Mouse (Mus musculus) CH12F3 (cell line): ENCODE measurements around the gene Clec16a.

Source experiments
- in situ Hi-C: fragments of 300-500 bp; cut with MboI; formaldehyde crosslinking; loops from 2 replicates; pipeline ENCODE4 v1.14.3; 2020; ENCODE audit warnings: low sequenced_read_pairs

The Clec16a gene

GRCm38 (mm10) chr16:10749824-10750223, 204.7 kb downstream of the Clec16a start:
- in situ Hi-C loops: no loop called here

DNA sequence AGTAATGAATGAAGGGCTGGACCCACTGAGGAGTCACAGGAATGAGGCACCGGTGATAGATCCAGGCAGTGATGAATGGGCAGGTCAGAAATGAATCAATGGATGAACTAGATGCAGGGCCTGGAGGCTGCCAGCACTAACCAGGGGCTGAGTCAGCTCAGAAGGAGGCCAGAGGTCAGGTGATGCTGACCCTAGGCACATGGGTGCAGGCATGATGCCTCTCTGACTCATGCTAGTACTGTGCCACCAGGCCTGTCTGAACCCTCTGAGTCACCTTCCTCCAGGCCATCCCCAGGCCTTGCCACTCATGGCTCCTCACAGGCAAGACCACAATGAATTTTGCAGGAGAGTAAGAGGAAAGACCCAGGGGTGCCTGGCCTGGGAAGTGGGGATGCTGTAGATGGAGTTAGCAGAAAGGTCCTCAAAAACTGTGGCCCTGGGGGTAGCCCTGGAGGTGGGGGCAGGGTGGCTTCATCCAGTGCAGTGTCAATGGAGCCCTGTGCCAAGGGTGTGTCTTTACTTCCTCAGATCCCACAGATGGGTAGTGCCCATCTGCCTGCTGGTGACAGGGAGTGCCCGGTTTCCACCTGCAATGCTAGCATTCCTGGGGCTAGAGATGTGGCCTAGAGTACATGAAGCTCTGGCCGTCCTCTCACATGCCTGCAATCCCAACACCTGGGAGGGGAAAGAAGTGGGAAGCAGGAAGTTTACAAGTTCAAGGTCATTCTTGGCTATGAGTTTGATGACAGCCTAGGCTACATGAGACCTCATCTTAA, 209.6 kb downstream of the Clec16a start:
- in situ Hi-C loops: no loop called here

- in situ Hi-C loops: no loop called here
Measured at GRCm38 (mm10) chr16:10756168-10756567, 211.0 kb downstream of the Clec16a start.

DNA sequence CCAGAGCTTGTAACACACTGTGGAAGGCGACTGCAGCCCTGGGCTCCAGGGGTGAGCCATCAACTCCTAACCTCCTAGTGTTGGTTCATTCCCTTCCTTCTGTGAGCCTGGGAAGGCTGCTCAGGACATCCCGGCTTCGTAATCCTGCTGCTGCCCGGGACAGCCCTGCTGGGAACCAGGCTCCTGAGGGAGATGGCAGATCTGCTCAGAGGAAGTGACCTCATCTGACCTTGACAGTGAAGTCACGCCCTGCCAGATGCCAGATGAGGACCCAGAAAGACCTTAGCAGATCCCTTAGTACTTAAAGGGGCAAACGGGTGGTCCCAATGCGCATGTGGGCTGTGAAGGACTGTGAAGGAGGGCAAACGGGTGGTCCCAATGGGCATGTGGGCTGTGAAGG, 216.0 kb downstream of the Clec16a start:
- in situ Hi-C loops: no loop called here

DNA sequence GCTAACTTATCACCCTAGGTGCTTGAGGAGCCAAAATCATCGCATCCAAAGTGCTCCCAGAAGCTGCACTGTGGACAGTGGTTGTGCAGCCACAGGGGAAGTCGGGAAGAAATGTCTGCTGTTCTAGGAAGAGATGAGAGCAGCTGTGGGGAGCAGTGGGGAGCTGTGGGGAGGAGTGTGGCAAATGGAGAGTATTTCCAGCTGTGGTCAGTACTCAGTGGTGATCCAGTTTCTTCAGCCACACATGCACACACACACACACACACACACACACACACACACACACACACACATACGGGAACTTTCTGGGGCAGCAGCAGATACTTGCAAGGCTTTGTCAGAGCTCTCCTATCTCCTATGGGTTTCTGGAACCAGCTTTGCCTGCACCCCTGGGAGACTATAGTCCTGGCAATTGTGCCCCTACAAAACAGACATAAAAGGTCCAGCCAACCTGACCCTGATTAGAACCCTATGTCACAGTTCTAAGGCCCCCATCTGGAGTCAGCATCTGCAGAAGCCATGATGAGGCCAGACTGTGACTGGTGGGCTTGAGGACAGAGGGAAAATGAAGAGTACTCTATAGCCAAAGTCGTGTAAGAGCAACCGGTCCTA, 217.5 kb downstream of the Clec16a start:
- in situ Hi-C loops: no loop called here

DNA sequence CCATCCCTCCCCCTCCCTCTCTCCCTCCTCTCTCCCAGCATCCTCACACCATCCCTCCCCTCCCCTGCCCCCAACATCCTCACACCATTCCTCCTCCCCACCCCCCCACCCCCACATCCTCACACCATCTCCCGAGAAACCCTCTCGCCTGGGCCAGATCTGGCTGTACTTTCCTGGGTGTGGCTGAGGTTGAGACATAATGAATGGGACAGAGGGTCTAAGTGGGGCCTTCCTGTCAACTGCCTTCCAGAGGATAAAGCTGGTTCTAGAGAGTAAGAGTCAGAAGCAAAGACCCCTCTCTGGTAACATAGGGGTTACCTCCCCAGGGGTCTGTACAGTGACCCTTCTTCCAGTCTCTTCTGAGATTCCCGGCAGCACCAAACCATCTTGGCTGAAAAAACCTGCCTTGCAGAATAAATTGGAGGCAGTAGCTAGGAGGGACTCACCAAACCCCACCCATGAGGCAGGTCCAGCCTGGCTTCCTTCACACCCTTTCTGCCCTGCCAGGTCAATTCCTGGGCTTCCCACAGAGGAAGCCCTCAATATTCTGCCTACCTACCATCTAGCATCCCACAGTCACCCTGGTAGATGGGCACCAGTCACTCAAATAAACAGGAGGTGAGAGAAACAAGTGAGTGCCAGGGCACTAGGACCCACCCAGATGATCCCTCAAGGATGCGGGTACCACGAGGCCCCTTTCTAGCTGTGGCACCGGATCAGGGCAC, 218.6 kb downstream of the Clec16a start:
- in situ Hi-C loops: no loop called here

GRCm38 (mm10) chr16:10764323-10764722, 219.2 kb downstream of the Clec16a start:
- in situ Hi-C loops: no loop called here

DNA sequence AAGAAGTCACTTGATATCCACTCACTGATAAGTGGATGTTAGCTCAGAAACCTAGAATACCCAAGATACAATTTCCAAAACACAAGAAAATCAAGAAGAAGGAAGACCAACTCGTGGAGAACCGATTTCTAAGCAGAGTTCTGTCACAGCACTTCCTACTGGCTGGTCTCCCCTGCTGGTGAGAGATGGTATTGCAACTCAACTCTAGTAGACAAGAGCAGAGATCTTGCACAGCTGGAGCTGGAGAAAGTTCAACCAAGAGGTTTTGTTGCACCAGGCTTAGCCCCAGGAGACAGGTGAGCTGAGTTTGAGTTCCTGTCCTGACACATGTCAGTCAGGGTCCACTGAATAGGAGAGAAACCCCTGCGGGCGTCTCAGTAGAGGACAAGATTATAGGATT, 222.0 kb downstream of the Clec16a start:
- in situ Hi-C loops: no loop called here

DNA sequence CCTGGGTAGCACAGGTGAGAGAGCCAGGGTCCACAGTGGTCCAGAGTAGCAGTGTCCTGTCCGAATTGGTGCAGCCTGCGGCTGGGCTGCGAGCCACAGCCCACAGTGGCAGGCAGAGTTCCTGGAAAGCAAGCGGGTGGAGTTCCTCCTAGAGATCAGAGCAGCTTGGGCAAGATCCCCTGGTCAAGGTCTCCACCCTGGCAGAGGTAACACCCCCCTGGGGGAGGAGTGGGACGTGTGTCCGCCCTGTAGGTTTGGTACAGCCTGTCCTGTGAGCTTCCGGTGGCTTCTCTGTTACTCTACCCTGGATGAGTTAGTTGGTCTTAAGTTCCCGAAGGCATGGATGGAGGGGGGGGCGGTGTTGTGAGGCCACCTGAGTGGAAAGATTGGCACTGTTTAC, 223.7 kb downstream of the Clec16a start:
- in situ Hi-C loops: no loop called here

DNA sequence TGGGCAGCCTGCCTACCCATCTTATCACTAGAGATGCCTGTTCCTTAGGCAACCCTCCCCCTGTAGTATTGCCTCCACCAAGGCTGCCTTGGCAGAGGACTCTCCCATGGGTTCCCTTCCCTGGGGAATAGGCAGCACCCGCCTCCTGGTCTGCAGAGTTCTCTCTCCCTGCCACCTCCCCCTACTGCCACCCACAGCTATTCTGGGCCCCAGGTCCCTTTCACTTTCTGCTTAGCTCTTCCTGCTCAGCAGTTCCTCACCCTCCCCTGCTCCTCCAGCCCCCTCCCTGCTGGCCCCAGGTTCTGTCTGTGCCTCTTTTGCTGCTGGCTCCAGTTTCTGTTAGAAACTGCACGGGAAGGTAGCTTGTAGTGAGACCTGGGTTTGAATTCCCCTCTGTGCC, 224.5 kb downstream of the Clec16a start:
- in situ Hi-C loops: no loop called here

DNA sequence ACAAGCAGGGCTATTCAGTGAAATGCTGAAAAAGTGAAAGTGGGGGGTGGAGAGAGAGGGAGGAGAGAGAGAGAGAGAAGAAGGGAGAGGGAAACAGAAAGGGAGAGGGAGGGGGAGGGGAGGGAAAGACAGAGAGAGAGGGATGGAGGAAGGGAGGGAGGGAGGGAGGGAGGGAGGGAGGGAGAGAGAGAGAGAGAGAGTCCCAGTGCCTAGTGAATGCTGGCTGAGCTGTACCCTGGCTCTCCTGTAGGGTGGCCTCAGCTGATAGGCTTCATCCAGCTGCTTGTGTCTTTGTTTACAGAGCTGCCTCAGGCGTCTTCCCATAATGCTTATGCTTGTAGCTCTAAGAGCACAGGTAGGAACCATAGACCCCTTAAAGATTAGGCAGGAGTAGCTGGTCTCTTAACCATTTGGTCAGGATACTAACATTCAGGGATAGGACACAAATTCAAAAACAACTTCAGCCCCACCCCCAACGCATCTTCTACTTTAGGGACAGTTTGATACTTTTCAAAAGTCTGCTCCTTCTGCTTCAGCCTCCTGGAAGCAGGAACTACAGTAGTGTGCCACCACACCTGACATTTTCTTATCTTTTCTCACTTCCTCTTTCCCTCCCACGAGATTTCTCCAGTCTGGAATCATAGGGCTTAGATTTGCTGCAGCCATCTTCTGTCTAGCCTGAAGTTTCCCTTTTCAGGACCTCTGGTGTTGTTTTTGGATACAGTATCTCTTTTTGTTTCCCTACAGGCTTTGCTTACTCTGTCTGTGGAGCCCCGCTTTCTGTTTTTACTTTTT, 225.6 kb downstream of the Clec16a start:
- in situ Hi-C loops: no loop called here

GRCm38 (mm10) chr16:10771769-10772510, 226.8 kb downstream of the Clec16a start:
- in situ Hi-C loops: no loop called here

- in situ Hi-C loops: no loop called here
Measured at GRCm38 (mm10) chr16:10773543-10773942, 228.4 kb downstream of the Clec16a start.

DNA sequence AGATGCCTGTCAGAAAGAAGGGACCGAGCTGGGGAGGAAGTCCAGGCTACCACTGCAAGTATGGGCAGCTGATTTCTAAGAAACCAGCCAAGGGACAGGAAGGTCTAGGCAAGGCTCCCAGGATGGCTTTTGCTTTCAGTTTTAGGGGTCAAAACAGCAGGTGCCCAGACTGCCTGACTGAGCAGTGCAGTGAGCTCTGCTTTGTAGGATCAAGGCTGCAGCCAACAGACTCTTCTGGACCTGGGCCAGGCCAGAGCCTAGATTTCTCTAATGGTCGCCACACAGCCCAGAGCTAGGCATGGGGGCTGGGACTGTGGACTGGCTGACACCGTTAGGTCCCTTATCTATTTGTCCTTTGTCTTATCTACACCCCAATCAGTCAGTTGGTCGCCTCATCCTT, 229.6 kb downstream of the Clec16a start:
- in situ Hi-C loops: no loop called here

DNA sequence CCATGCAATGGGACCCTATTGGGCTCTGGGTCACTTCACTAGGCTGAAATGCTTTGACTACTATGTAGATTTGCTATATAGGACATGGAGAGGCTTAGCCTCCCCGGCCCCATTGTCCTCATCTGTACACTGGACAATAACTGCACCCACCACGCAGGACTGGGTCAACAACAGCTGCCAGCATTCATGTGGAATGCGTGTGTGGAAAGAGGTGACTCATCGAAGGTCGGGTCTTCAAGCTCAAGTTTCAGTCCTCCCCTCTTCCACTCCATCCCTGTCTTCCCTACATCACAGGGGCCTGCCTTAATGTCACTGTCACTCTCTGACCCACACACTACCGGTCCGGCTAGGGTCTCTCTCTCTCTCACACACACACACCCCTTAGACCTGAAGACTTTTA, 231.2 kb downstream of the Clec16a start:
- in situ Hi-C loops: no loop called here

- in situ Hi-C loops: no loop called here
Measured at GRCm38 (mm10) chr16:10777579-10778160, 232.5 kb downstream of the Clec16a start.

- in situ Hi-C loops: no loop called here
Measured at GRCm38 (mm10) chr16:10780631-10781120, 235.5 kb downstream of the Clec16a start.

- in situ Hi-C loops: no loop called here
Measured at GRCm38 (mm10) chr16:10781862-10782371, 236.8 kb downstream of the Clec16a start.

- in situ Hi-C loops: no loop called here
Measured at GRCm38 (mm10) chr16:10782377-10783151, 237.4 kb downstream of the Clec16a start.
